Mouse (Mus musculus) forebrain, embryonic 10.5 days (tissue): Measurements from ENCODE around the gene Gng13. TPM values are rescaled to one million over a fixed set of nuclear protein-coding genes. Genes with fewer than 3 reads are reported as not detected.

ENCODE experiments used
- DNase-seq: peaks from one replicate; pipeline ENCODE4 v3.0.0-alpha.2; 2017; ENCODE audit warnings: low spot score; ENCODE audit errors: extremely low spot score
- H3K27ac ChIP-seq: fragments of 300-500 bp; sonication (generic); 2 replicates; pipeline ENCODE4 v1.5.1; 2016; ENCODE audit warnings: mild to moderate bottlenecking
- H3K27me3 ChIP-seq: fragments of 300-500 bp; sonication (generic); 2 replicates; pipeline ENCODE4 v1.6.1; 2016; ENCODE audit warnings: mild to moderate bottlenecking; ENCODE audit not compliant: poor library complexity, severe bottlenecking
- H3K36me3 ChIP-seq: fragments of 300-500 bp; sonication (generic); replicated peaks from 2 replicates; pipeline ENCODE4 v1.6.1; 2016; ENCODE audit warnings: mild to moderate bottlenecking, moderate library complexity
- H3K4me1 ChIP-seq: fragments of 300-500 bp; sonication (generic); 2 replicates; pipeline ENCODE4 v1.6.1; 2016
- H3K4me3 ChIP-seq: fragments of 300-500 bp; sonication (generic); 2 replicates; pipeline ENCODE4 v1.5.1; 2016; ENCODE audit warnings: mild to moderate bottlenecking, moderate library complexity
- H3K9me3 ChIP-seq: fragments of 300-500 bp; sonication (generic); 2 replicates; pipeline ENCODE4 v1.6.1; 2016; ENCODE audit warnings: mild to moderate bottlenecking, moderate library complexity
- WGBS: fragments of 180-500 bp; shearing (Covaris S2); methylation state at CpG from one replicate; pipeline ENCODE4 v1.1.7; 2016; 5-methylcytosine and 5-hydroxymethylcytosine counted together
- polyA plus RNA-seq: library from polyadenylated mRNA; unstranded; fragments of >200 nt; fragmentation: Nextera tagmentation; extraction: Ambion mirVana; gene quantifications from 2 replicates; pipeline ENCODE4 v1.2.1, GENCODE M21; 2016

Gng13 gene
- polyA plus RNA-seq: 0.57 and 0.59 TPM in 2 replicates

DNA sequence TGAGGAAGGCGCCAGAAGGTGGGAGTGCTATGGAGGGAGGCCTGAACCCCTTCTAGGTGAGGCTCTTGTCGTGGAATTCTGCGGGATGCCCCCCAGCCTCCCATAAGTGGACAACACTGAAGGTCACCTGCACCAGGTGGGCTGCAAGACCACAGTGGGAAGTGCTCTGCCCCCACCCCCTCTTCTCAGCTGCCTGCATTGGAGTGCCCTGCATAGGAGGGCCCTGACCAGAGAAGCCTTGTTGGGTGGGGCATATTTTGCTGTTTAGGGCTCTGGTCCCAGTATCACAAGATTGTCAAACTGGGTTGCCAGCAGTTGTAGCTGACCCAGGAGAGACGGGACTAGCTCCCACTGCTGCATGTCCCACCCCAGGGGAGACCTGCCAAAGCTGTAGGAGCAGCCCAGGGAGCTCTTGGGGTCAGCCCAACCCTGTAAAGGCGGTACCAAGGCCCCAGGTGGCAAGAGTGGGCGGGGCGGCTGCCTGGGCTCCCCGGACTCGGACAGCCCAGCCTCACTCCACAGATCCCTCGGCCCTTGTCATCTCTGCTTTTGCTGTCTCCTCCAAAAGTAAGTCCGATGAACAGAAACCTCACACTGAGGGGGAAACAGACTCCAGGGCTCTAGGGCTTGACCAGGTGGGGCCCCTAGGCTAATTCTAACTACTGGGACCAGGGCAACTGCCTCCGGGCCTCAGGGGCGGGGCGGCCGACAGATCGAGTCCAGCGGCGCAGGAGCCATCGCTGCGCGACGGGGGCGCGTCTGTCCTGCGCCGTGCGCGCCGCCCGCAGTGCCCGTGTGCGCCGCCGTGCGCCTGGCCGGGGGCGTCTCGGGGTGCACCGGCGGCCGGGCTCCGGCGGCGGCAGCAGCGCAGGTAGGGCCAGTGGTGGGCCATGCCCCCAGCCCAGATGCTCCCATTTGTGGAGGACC lies at the start of gene Gng13:
Gene Gng13, plus strand, starts transcription at position 461 of the 927 bp plus-strand sequence.
- peaks cover 43% of the 10 kb centered on the region for H3K27me3 ChIP-seq
- H3K36me3 ChIP-seq: peaks cover 38% of the 10 kb centered on the region
- H3K9me3 ChIP-seq: no peaks in the 10 kb centered on the region
- DNase-seq: peak; percentile 35
- peaks cover 30% of the 10 kb centered on the region for H3K4me1 ChIP-seq
- peak within 1 kb of the TSS; percentile 52 for H3K4me3 ChIP-seq
- WGBS: 2% methylated on average over 45 of the region's 45 CpGs
- H3K27ac ChIP-seq: peak within 1 kb of the TSS; percentile 1

DNA sequence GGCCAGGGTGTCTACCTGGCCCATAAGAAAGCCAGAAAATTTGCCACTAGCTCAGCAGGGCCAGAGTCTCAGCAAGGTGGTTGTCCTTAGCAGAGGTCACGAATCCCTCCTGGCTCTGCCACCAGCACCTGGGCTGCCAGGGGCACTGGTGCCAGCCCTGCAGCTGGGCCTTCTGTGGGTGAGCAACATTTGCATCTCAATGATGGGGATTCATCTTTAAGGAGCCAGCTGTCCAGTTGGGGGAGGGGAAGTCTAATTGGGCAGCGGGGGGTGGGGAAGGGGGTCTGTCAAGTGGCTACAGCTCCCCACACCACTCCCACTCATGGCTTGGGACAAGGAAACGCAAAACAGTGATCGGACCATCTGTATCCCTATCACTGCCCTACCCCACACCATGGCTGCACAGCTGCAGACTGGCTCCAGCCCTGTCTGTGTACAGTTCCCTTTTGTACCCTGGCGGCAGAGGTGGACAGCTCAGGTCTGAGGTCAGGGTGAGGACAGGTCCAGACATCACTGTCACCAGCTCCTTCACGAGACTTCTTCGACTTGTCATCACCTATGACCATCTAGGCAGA lies 48.4 kb upstream of the Gng13 start:
- H3K36me3 ChIP-seq: no peaks in the 10 kb centered on the region
- H3K9me3 ChIP-seq: no peaks in the 10 kb centered on the region
- peak overlapping the region; percentile 26; the same call in 1 of the 2 replicates for H3K27ac ChIP-seq
- peaks cover 21% of the 10 kb centered on the region for H3K4me1 ChIP-seq
- no peak for DNase-seq
- no peak overlapping the region for H3K4me3 ChIP-seq
- 85% methylated on average over 7 of the region's 7 CpGs for WGBS
- H3K27me3 ChIP-seq: no peaks in the 10 kb centered on the region

DNA sequence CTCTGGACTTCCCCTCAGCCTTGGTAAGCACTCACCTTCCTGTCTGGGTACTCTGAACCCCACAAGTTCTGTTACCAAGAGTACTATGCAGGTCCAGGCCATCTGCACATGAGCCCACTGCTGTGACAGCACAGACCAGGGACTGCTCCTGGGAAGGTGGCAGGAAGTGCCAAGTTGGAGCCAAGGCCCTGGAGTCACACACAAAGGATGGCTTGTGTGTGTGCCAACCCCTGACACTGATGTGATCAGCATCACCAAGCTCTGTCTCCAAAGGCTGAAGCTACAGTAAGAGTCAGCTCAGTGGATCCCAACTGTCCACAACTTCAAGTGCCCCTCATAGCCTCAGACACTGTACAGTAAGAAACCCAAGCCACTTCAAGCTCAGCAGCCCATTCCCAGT lies 44.0 kb upstream of the Gng13 start:
- Histone ChIP-seq H3K36me3 (no peaks in the 10 kb centered on the region), H3K4me3 (no peak overlapping the region), H3K27ac (no peak overlapping the region), H3K4me1 (peaks cover 12% of the 10 kb centered on the region), H3K9me3 (peaks cover 3% of the 10 kb centered on the region; the same call in 1 of the 2 replicates), H3K27me3 (no peaks in the 10 kb centered on the region)
- DNase-seq: no peak

DNA sequence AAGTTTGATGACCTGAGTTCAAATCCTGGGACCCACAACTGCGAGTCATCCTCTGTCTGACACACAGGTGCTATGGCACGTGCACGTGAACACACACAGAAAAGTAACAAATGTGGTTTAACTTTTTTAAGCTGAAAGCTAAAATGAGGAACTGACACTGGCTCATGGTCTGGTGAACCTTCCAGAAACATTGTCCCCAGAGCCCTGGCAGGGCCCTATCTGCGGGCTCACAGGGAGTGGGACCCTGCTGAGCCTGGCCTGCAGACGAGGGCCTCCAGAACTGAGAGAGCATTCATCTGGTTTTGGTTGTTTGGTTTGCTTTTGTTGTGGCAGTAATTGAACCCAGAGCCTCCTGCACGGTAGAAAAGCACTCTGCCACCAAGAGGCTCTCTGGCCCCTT lies 39.0 kb upstream of the Gng13 start:
- Histone ChIP-seq H3K27me3 (no peaks in the 10 kb centered on the region), H3K4me3 (no peak overlapping the region), H3K27ac (peak overlapping the region; percentile 48), H3K9me3 (peaks cover 3% of the 10 kb centered on the region; the same call in 1 of the 2 replicates), H3K36me3 (no peaks in the 10 kb centered on the region), H3K4me1 (peaks cover 32% of the 10 kb centered on the region)
- DNase-seq: no peak
- WGBS: 54% methylated on average over 6 of the region's 6 CpGs

DNA sequence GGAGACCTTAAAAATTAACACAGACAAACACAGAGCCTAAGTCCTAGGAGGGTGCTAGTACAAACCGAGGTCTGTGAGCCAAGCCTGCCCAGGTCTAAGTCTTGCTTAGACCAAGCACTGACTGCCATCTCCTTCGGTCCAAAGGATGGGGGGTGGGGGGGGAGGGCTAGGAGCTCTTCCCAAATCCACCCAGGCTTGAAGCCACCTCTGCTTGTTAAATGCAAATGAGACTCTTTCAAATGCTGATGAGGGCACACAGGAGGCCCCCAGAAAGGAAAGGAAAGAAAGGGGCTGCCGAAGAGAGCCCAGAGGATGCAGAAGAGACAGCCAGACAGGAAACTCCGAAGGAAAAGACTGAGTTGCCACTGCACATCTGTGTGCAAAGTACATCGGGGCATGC lies 37.2 kb upstream of the Gng13 start:
- Histone ChIP-seq H3K4me1 (peaks cover 32% of the 10 kb centered on the region), H3K4me3 (peak overlapping the region; percentile 11), H3K27ac (peak overlapping the region; percentile 74), H3K9me3 (peaks cover 3% of the 10 kb centered on the region; the same call in 1 of the 2 replicates), H3K36me3 (no peaks in the 10 kb centered on the region), H3K27me3 (0 out of 2 replicates have a peak, but pooled peaks cover 4% of the 10 kb centered on the region)
- DNase-seq: no peak
- 8% methylated on average over 5 of the region's 5 CpGs for WGBS

DNA sequence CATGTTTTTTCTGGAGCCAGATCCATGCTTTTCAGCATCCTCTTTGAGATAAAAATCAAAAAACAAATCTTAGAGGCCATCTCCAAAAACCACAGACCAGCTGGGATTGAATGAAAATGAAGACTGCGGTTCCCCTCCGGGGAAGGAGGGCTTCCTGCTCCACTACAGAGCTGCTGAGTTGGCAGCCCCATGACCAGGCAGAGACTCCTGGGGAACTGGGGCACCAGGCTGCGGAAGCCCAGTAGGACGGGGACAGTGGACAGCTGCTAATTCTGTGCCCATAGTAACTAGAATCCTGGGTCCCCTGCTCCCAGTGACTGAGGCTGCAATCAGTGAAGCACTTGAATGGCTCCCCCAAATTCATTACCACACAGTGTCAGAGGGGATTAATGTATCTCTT lies 35.3 kb upstream of the Gng13 start:
- Histone ChIP-seq H3K27ac (no peak overlapping the region), H3K9me3 (no peaks in the 10 kb centered on the region), H3K4me3 (no peak overlapping the region), H3K4me1 (peaks cover 37% of the 10 kb centered on the region), H3K27me3 (0 out of 2 replicates have a peak, but pooled peaks cover 4% of the 10 kb centered on the region), H3K36me3 (no peaks in the 10 kb centered on the region)
- no peak for DNase-seq
- 89% methylated on average over 4 of the region's 4 CpGs for WGBS

DNA sequence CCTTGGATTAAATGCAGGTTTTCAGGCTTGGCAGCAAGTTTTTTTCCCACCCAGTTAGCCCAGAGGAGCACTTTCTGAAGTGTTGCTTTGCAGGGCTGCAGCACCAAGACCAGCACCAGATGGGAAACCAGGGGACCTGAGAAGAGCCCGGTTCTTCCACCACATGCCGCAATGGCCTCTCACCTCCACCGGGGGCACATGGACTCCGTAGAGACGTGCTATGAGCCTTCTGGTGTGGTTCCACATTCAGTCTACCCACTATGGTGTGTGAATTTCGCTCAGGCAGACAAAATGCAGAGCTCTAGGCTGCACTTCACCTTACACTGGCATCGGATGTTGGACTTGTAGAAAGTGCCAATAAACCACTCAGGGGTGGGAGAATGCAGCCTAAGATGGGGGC lies 30.6 kb upstream of the Gng13 start:
- WGBS: 51% methylated on average over 7 of the region's 7 CpGs

DNA sequence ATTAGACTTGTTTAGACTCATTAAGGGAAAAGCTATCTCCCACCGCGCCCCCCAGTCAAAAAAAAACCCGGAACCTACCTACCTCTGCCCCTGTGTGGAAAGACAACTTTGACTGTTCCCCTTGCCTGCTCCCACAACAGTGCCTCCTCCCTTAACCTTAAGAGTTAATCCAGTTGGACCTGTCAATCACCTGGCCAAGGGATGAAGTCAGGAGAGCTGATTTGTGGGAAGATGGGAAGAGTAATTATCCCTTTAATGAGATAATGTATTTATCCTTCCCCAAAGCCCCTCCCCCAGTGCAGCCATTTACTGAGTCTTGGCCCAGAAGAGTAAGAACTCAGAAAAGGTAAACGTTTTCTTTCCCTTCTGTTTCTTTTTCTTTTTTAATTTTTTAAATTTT lies 28.0 kb upstream of the Gng13 start:
- H3K4me1 ChIP-seq: peaks cover 19% of the 10 kb centered on the region
- DNase-seq: no peak
- no peak overlapping the region for H3K4me3 ChIP-seq
- WGBS: 79% methylated on average over 4 of the region's 4 CpGs
- peaks cover 12% of the 10 kb centered on the region for H3K27me3 ChIP-seq
- H3K9me3 ChIP-seq: no peaks in the 10 kb centered on the region
- no peak overlapping the region for H3K27ac ChIP-seq
- H3K36me3 ChIP-seq: no peaks in the 10 kb centered on the region

More for the DNA sequence above, 30.6 kb upstream of the Gng13 start:
- Histone ChIP-seq H3K9me3 (no peaks in the 10 kb centered on the region), H3K36me3 (no peaks in the 10 kb centered on the region), H3K27me3 (peaks cover 14% of the 10 kb centered on the region), H3K4me3 (no peak overlapping the region), H3K27ac (no peak overlapping the region), H3K4me1 (peaks cover 19% of the 10 kb centered on the region)
- peak; percentile 40 for DNase-seq

DNA sequence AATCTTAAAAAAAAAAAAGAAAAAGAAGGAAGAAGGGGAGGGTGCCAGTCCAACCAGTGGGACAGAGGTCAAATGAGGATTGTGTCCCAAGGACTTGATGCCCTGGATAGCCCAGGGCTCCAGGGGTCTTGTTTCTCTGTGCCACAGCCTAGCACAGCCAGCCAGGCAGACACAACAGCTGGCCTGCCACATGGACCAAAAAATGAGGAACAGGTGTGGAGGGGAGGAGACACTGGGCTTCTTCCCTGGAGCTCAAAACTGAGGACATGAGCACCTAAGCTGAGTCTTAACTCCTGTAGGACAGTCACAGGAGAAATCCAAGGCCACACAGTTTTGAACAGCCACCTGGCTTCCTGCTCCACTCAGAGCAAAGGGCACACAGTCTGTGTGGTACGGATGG lies 20.7 kb upstream of the Gng13 start:
- H3K9me3 ChIP-seq: no peaks in the 10 kb centered on the region
- DNase-seq: no peak
- 44% methylated on average over 1 of the region's 1 CpGs for WGBS
- peak overlapping the region; percentile 27 for H3K27ac ChIP-seq
- H3K4me3 ChIP-seq: no peak overlapping the region
- H3K27me3 ChIP-seq: no peaks in the 10 kb centered on the region
- H3K4me1 ChIP-seq: peaks cover 7% of the 10 kb centered on the region
- H3K36me3 ChIP-seq: no peaks in the 10 kb centered on the region

DNA sequence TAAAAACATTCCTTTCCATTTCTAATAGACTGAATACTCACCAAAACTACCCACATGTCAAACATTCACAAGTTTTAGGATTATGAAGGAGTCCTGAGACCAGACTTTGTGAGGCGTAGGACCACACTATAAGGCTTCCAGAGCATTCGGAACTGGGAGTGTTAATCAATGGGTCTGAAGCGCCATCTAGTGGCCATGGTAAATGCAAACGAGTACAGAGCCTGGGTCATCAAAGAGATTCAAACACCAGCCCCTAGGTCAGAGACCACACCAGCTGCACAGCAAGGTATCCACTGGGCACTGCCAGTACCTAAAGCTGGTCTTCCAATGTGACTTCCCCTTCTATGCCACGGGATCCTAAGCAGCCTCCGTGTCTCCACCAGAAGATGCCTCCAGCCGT lies 18.5 kb upstream of the Gng13 start:
- Histone ChIP-seq H3K27ac (no peak overlapping the region), H3K36me3 (no peaks in the 10 kb centered on the region), H3K4me3 (no peak overlapping the region), H3K27me3 (no peaks in the 10 kb centered on the region), H3K4me1 (peaks cover 7% of the 10 kb centered on the region), H3K9me3 (no peaks in the 10 kb centered on the region)
- WGBS: 15% methylated on average over 7 of the region's 7 CpGs
- DNase-seq: peak; percentile 78

DNA sequence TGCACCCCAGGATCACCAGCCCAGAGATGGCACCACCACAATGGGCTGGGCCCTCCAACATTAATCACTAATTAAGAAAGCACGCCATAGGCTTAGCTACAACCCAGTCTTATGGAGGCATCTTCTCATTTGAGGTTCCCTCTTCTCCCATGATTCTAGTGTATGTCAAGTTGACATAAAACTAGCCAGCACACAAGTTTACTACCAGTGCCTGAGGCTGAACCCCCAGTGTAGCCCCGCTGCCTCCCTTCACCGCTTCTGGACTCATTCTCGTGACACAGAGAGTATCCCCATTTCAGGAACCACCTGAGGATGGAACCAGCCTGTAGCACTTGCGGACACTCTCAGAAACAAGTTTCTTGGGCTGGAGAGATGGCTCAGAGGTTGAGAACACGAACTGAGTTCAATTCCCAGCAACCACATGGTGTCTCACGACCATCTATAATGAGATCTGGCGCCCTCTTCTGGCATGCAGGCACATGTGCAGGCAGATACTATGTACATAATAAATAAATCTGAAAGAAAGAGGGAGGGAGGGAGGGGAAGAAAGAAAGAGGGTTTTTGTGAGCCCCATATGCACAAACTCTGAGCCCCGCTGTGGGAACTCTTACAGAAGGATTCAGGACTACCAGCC lies 16.0 kb upstream of the Gng13 start:
- Histone ChIP-seq H3K4me1 (peaks cover 7% of the 10 kb centered on the region), H3K4me3 (no peak overlapping the region), H3K9me3 (no peaks in the 10 kb centered on the region), H3K27ac (no peak overlapping the region), H3K36me3 (no peaks in the 10 kb centered on the region), H3K27me3 (no peaks in the 10 kb centered on the region)
- no peak for DNase-seq
- WGBS: 56% methylated on average over 9 of the region's 9 CpGs

DNA sequence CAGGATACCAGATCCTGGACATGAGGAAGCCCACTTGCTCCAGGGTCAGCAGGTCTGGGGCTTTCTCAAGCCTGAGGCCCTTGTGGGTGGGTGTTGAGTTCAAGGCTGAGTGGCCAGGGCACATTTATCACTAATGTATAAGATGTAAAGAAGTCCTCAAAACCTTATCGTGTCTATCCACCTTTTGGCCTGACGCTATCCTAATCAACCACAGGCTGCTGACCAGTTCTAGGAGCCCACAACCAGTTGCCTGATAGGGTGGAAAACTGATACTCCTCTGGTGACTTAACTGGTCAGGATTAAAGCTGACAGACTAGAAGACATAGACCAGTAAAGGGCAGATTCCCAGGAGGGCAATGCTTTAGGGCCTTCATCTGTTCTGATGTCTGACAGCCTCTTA lies 7.0 kb upstream of the Gng13 start:
- H3K27ac ChIP-seq: no peak overlapping the region
- H3K9me3 ChIP-seq: no peaks in the 10 kb centered on the region; the same call in 1 of the 2 replicates
- no peaks in the 10 kb centered on the region for H3K27me3 ChIP-seq
- no peaks in the 10 kb centered on the region for H3K4me1 ChIP-seq
- H3K36me3 ChIP-seq: no peaks in the 10 kb centered on the region
- no peak for DNase-seq
- H3K4me3 ChIP-seq: no peak overlapping the region
- WGBS: 94% methylated on average over 2 of the region's 2 CpGs

DNA sequence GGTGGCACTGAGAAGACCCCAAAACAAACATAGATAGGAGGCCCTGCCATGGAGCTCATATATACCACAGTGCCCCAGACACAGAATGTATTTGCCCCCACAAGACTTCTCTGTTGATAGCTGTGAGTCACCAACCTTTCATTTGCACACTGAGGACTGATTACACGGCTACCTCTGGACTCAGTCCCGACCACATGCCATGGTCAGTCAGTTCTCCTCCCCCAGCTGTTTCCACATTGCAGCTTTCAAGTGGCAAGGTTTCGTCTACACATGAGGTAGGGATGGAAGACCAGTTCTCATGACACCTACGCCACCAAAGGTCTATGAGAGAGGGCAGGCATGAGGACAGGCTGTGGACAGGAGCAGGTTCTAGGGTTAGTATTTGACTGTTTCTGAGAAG lies 5.8 kb upstream of the Gng13 start:
- 88% methylated on average over 4 of the region's 4 CpGs for WGBS
- H3K4me3 ChIP-seq: no peak overlapping the region
- no peaks in the 10 kb centered on the region for H3K36me3 ChIP-seq
- no peak overlapping the region for H3K27ac ChIP-seq
- H3K4me1 ChIP-seq: peaks cover 7% of the 10 kb centered on the region
- H3K27me3 ChIP-seq: peaks cover 10% of the 10 kb centered on the region
- H3K9me3 ChIP-seq: no peaks in the 10 kb centered on the region; the same call in 1 of the 2 replicates
- no peak for DNase-seq
